Mouse (Mus musculus): ENCODE measurements at regions not wholly inside any gene's neighbourhood (a gene's known extent, or its start where the extent isn't known, plus 50 kb on each side); places are given as distances from the start of the nearest gene placed in this dataset.

DNA sequence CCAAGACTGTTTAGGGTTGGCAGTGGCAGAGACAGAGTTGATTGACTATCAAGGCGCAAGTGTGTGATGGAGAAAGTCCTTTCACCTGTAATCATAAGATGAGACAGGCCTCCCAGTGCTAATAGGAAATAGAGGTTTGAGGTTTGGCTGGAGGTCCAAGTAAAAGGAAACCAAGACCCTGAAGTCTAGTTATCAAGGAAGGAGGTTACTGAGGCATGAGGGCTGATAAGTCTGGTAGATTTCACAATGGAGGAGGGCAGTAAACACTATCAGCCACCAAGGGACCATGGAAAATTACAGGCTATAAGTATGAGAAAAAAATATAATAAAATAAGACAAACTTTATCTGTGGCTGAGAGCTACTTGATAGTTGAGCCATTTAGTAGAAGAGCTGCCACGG is 52.1 kb upstream of the Cadm1 start:
- Histone ChIP-seq H3K4me1 (ENCODE audit: control insufficient read depth in 1 of 2, insufficient read depth in 2 of 2) (no peaks in the 10 kb centered on the region), H3K4me3 (replicated peaks in 1 of 3; ENCODE audit: low read depth in 2 of 3, low read length in 2 of 3, poor library complexity in 1 of 3) (no peak overlapping the region), H3K27ac (ENCODE audit: insufficient read depth, low read depth) (no peak overlapping the region), H3K27me3 (replicated peaks) (no peaks in the 10 kb centered on the region), H3K9me3 (replicated peaks; ENCODE audit: low read length) (peaks cover 80% of the 10 kb centered on the region), H3K9ac (ENCODE audit: insufficient read depth, low read depth) (no peak overlapping the region), H3K4me2 (ENCODE audit: insufficient read depth, low read depth, poor library complexity, severe bottlenecking) (no peak overlapping the region), H3K36me3 (replicated peaks in 1 of 2; ENCODE audit: control insufficient read depth in 1 of 2, insufficient read depth in 1 of 2, low read length in 1 of 2) (no peaks in the 10 kb centered on the region), H3K79me2 (replicated peaks; ENCODE audit: control insufficient read depth, extremely low read depth, insufficient read depth, poor library complexity, severe bottlenecking) (no peaks in the 10 kb centered on the region)
- TF ChIP-seq CHD2 (IDR thresholded peaks at IDR 0.05; ENCODE audit: low read length) (no peak), RCOR1 (conservative IDR thresholded peaks at IDR 0.05; ENCODE audit: low read depth, low read length) (no peak), EP300 (IDR thresholded peaks at IDR 0.05; ENCODE audit: low read length) (no peak), POLR2AphosphoS2 (IDR thresholded peaks at IDR 0.05; ENCODE audit: low read depth, low read length) (no peak), ELF1 (IDR thresholded peaks at IDR 0.05; ENCODE audit: low read depth, low read length) (no peak), MAFK (IDR thresholded peaks at IDR 0.05; ENCODE audit: insufficient replicate concordance, low read length) (no peak), UBTF (IDR thresholded peaks at IDR 0.05; ENCODE audit: low read depth, low read length) (no peak), ZNF384 (IDR thresholded peaks at IDR 0.05; ENCODE audit: low read depth, low read length) (no peak), HCFC1 (IDR thresholded peaks at IDR 0.05; ENCODE audit: low read depth, low read length) (no peak), NRF1 (IDR thresholded peaks at IDR 0.05; ENCODE audit: low read depth, low read length) (no peak), USF1 (IDR thresholded peaks at IDR 0.05; ENCODE audit: low read depth, low read length) (no peak), ZC3H11A (IDR thresholded peaks at IDR 0.05; ENCODE audit: low read depth, low read length) (no peak)
- DNase-seq (ENCODE audit: extremely low read depth) = no peak
- dilution Hi-C loops (cut with MboI; ENCODE audit: extremely low pct_ligation_motif_present, extremely low pct_unique_long_range_greater_than_20kb, low sequenced_read_pairs) = no loop called here
- in situ Hi-C loops (cut with MboI; ENCODE audit: low pct_ligation_motif_present, low pct_unique_long_range_greater_than_20kb, low sequenced_read_pairs) = no loop called here
